Mouse (Mus musculus) midbrain, embryonic 11.5 days (tissue): ENCODE measurements at regions not wholly inside any gene's neighbourhood (a gene's known extent, or its start where the extent isn't known, plus 50 kb on each side); places are given as distances from the start of the nearest gene placed in this dataset.

Source experiments
- ATAC-seq: fragments of 200-750 bp; cut with Nextera tagmentation; 2 replicates; pipeline ENCODE4 v1.8.0; 2017; ENCODE audit warnings: moderate TSS enrichment, moderate library complexity; ENCODE audit not compliant: low FRiP score
- DNase-seq: peaks from one replicate; pipeline ENCODE4 v3.0.0; 2015; ENCODE audit warnings: low spot score; ENCODE audit errors: missing footprints
- H3K27ac ChIP-seq: fragments of 300-500 bp; sonication (generic); 2 replicates; pipeline ENCODE4 v1.5.1; 2014; ENCODE audit warnings: low read depth, low read length
- H3K27me3 ChIP-seq: fragments of 300-500 bp; sonication (generic); 2 replicates; pipeline ENCODE4 v1.6.1; 2014; ENCODE audit warnings: mild to moderate bottlenecking, low read length, moderate library complexity, mixed read lengths; ENCODE audit not compliant: control insufficient read depth, insufficient read depth
- H3K36me3 ChIP-seq: fragments of 300-500 bp; sonication (generic); 2 replicates; pipeline ENCODE4 v1.6.1; 2014; ENCODE audit warnings: mild to moderate bottlenecking, low read length, moderate library complexity, mixed read lengths; ENCODE audit not compliant: control insufficient read depth, insufficient read depth
- H3K4me1 ChIP-seq: fragments of 300-500 bp; sonication (generic); 2 replicates; pipeline ENCODE4 v1.6.1; 2014; ENCODE audit warnings: low read length; ENCODE audit not compliant: control insufficient read depth, insufficient read depth
- H3K4me2 ChIP-seq: fragments of 300-500 bp; sonication (generic); 2 replicates; pipeline ENCODE4 v1.6.1; 2014; ENCODE audit warnings: mild to moderate bottlenecking, moderate library complexity
- H3K4me3 ChIP-seq: fragments of 300-500 bp; sonication (generic); 2 replicates; pipeline ENCODE4 v1.5.1; 2014; ENCODE audit warnings: low read depth, low read length
- H3K9ac ChIP-seq: fragments of 300-500 bp; sonication (generic); 2 replicates; pipeline ENCODE4 v1.6.1; 2014; ENCODE audit warnings: low read length
- H3K9me3 ChIP-seq: fragments of 300-500 bp; sonication (generic); 2 replicates; pipeline ENCODE4 v1.6.1; 2016; ENCODE audit warnings: low read length; ENCODE audit not compliant: control insufficient read depth
- WGBS: fragments of 180-500 bp; shearing (Covaris S2); extraction: QIAGEN DNeasy Blood & Tissue Kit; methylation state at CpG from one replicate; pipeline ENCODE4 v1.1.7; 2014; 5-methylcytosine and 5-hydroxymethylcytosine counted together

DNA sequence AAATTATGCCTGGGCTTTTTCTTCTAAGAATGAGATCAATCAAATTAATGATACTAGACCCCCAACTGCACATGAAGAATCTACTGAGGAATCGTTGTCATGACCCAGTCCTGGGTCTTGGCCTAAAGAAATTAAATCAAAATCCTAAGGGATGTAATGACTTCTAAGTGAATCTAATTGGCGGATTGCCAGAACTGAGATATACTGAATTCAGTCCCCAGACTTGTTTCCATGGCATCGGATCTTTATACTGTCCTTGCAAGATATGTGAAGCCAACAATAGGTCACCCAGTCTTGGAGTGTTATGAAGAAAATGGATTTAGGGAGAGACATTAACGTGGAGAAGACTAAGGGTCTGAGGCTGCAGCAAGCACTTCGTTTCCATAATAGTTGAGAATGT lies 360.4 kb upstream of the Kif18a start:
- no peak for DNase-seq
- no peaks in the 10 kb centered on the region for H3K27me3 ChIP-seq
- H3K9me3 ChIP-seq = no peaks in the 10 kb centered on the region
- no peak overlapping the region for H3K27ac ChIP-seq
- H3K4me1 ChIP-seq = no peaks in the 10 kb centered on the region
- ATAC-seq = peak; percentile 61
- no peak overlapping the region for H3K4me2 ChIP-seq
- WGBS = 77% methylated on average over 5 of the region's 5 CpGs
- no peak overlapping the region for H3K4me3 ChIP-seq
- H3K9ac ChIP-seq = no peak overlapping the region
- H3K36me3 ChIP-seq = no peaks in the 10 kb centered on the region

DNA sequence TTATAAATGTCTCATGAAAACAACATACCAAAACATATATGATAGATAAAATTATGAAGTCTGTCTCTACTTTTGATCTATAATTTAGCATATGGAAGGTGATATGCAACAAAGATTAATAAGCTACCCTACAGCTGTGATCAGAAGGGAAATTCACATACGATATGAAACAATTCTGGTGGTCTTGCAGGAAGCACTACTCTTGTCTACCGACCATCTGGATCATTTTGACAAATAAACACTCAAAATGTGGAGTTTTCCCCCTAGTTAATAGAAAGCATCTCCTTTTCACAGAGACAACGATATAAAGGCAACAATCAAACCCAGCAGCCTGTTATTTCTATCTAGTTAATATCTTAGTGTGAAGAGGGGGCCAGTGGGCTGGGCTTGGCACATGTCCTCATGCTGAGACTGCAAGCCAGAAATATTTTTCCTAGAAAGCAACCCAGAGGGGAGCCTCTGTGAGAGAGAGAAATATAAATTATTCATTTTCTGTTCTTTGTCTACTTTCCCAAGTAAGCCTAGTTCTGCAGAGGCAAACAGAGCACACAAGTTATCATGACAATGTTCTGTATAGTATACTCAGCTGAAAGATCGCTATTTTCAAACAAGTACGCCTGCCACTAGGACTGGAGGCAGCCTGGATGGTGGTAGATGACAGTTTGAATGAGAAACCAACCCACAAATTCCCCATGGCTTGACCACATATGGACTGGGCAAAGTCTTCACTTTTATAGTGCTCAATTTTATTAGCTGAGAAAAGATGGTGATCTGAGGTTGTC lies 344.4 kb upstream of the Kif18a start:
- Histone ChIP-seq H3K27ac (no peak overlapping the region), H3K4me3 (no peak overlapping the region), H3K36me3 (no peaks in the 10 kb centered on the region), H3K27me3 (no peaks in the 10 kb centered on the region), H3K9me3 (no peaks in the 10 kb centered on the region), H3K4me2 (no peak overlapping the region), H3K4me1 (peaks cover 5% of the 10 kb centered on the region; the same call in 1 of the 2 replicates), H3K9ac (no peak overlapping the region)
- DNase-seq (no peak), ATAC-seq (peak; percentile 76)
- WGBS = 66% methylated on average over 5 of the region's 5 CpGs

DNA sequence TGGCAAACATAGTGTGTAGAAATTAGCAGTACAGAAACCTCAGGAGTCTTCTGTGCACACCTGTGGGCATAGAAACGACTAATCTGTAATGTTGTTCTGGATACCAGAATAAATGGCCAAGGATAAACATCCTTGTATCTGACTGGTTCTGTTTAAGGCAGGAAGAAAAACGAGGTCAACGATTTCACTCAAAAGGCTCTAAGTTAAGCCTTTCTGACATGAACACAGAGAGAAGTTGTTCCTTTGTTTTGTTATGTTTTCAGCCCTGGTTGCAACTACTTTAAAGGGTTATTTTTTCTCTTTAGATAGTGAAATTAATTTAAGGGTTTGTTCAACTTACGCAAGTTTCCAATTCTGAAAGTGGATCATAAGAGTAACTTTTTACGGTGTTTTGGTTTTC lies 299.6 kb upstream of the Kif18a start:
- H3K4me2 ChIP-seq = no peak overlapping the region
- no peak overlapping the region for H3K4me3 ChIP-seq
- H3K36me3 ChIP-seq = no peaks in the 10 kb centered on the region
- WGBS = 90% methylated on average over 5 of the region's 5 CpGs
- no peak for ATAC-seq
- DNase-seq = no peak
- no peak overlapping the region for H3K27ac ChIP-seq
- no peaks in the 10 kb centered on the region for H3K9me3 ChIP-seq
- no peak overlapping the region for H3K9ac ChIP-seq
- H3K27me3 ChIP-seq = no peaks in the 10 kb centered on the region
- H3K4me1 ChIP-seq = no peaks in the 10 kb centered on the region

DNA sequence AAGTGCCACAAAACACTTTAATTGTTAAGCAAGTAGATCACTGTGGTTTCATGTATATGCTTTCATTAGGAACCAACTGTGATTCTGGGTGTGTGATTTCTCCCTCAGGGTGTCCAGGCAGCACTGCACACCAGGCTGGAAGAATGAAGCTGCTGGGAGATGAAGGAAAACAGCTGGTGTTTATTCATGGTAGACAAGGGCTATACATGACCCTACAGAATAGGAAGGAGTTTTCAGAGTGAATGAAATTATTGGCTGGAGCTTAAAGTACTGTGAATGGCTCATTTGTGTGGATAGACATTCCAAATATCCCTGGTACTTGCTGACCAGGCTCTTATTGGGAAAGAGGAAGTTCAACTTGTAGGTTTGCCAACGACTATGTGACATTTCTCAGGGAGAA lies 264.3 kb upstream of the Kif18a start:
- Histone ChIP-seq H3K27me3 (no peaks in the 10 kb centered on the region), H3K4me1 (no peaks in the 10 kb centered on the region), H3K4me2 (no peak overlapping the region), H3K9me3 (no peaks in the 10 kb centered on the region), H3K27ac (no peak overlapping the region), H3K4me3 (no peak overlapping the region), H3K36me3 (no peaks in the 10 kb centered on the region), H3K9ac (no peak overlapping the region)
- DNase-seq (no peak), ATAC-seq (no peak)
- 52% methylated on average over 1 of the region's 1 CpGs for WGBS

DNA sequence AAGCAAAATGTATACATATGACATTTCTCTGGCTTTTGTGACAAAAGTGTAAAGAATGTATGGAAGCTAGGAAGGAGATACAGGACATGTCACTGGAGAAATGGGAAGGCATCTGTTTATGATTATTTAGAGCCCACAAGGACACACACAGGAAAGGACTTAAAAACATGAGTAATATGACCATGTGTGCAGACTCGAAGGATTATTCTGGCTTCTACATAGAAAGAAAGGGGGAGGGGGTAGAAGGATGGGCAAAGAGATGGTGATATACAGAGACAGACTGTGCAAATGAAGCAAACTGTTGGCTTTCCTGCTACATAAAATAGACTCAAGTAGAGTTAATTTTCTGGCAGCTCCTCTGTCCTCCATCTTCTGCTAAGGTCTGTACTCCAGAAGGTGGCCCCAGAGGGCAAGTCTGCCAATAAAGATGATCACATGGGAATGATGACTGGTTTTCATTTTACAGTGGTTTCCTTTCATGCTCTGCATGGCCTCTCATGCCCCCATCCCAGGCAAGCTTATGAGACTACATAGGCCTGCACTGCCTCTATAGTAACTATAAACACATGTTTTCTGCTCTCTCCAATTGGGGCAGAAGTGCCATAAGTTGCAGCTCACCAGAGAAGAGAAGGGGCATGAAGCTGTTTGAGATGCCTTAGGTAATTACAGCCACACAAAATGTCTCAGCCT lies 263.4 kb upstream of the Kif18a start:
- Histone ChIP-seq H3K36me3 (no peaks in the 10 kb centered on the region), H3K4me2 (no peak overlapping the region), H3K4me1 (no peaks in the 10 kb centered on the region), H3K27ac (no peak overlapping the region), H3K9me3 (no peaks in the 10 kb centered on the region), H3K27me3 (no peaks in the 10 kb centered on the region), H3K4me3 (no peak overlapping the region), H3K9ac (no peak overlapping the region)
- 79% methylated on average over 1 of the region's 1 CpGs for WGBS
- DNase-seq = no peak
- no peak for ATAC-seq

DNA sequence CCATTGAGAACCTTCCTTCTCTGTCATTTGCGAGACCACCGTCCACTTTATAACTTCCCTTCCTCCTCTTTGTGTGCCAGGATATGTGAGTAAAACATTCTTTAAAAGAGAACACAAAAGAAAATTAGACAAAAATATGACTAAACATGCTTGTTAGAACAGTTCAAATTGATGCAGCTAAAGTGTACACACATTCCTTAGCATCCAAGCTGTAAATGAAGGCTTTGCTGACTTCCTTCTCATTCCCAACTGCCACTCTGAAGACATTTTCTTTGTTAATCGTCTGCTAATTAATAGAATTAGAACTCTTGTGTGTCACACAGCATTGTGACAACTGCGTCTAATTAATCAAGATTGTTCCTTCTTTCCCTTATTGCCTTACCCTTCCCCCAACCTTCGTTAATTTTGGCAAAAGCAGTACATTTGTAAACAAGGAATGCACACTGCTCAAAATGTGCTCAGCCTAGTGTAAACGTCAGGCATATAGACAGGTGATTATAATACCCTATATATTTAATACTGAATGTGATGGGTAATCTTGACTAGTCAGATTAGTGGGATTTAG lies 242.3 kb upstream of the Kif18a start:
- Histone ChIP-seq H3K36me3 (no peaks in the 10 kb centered on the region), H3K4me2 (no peak overlapping the region), H3K9me3 (no peaks in the 10 kb centered on the region), H3K9ac (no peak overlapping the region), H3K27me3 (no peaks in the 10 kb centered on the region), H3K4me3 (no peak overlapping the region), H3K4me1 (no peaks in the 10 kb centered on the region), H3K27ac (no peak overlapping the region)
- 83% methylated on average over 6 of the region's 6 CpGs for WGBS
- DNase-seq = no peak
- no peak for ATAC-seq
